Mouse (Mus musculus): ENCODE results near the gene Bcl11b. TPM values are rescaled to one million over a fixed set of nuclear protein-coding genes. Genes with fewer than 3 reads are reported as not detected.

The Bcl11b gene
- polyA plus RNA-seq (2012) = not detected in 2 replicates

DNA sequence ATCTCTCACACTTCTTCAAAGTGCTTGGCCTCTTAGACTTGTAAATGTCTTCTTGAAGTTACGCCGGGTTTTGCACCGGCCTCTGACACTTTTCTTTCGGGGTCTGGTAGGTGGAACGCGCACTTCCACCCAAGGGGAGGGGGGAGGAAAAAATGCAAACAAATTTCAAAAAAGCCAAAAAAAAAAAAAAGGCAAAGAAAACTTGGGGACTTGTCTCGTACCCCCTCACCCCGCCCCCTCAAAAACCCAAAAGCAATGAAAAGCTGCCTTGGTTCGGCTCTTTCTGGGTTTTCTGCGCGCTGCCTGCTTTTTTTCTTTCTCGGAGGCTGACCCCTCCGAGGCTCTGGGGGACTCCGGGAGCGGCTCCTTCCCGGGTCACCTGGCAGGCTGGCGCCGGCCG is at the start of gene Bcl11b:
TSS of gene Bcl11b (minus strand) at position 120 of the 400 bp plus-strand sequence.
- H3K4me3 ChIP-seq (replicated peaks) = no peak within 1 kb of the TSS
- H3K9me3 ChIP-seq (ENCODE audit: control insufficient read depth, low read length) = no peaks in the 10 kb centered on the region
- no peaks in the 10 kb centered on the region for H3K4me1 ChIP-seq (ENCODE audit: control insufficient read depth)
- TF ChIP-seq TAL1 (IDR thresholded peaks at IDR 0.05; ENCODE audit: low read length) = no peak
- TF ChIP-seq GATA1 (IDR thresholded peaks at IDR 0.05; ENCODE audit: low read length) = no peak
- peaks cover 77% of the 10 kb centered on the region for H3K27me3 ChIP-seq (ENCODE audit: control insufficient read depth)
- H3K36me3 ChIP-seq (ENCODE audit: control insufficient read depth) = no peaks in the 10 kb centered on the region

GRCm38 (mm10) chr12:108050996-108051395 is 47.6 kb upstream of the Bcl11b start:
- Histone ChIP-seq H3K36me3 (ENCODE audit: control insufficient read depth) (no peaks in the 10 kb centered on the region), H3K4me3 (replicated peaks) (no peak overlapping the region), H3K9me3 (ENCODE audit: control insufficient read depth, low read length) (no peaks in the 10 kb centered on the region), H3K4me1 (ENCODE audit: control insufficient read depth) (no peaks in the 10 kb centered on the region), H3K27me3 (ENCODE audit: control insufficient read depth) (no peaks in the 10 kb centered on the region)
- TF ChIP-seq TAL1 (IDR thresholded peaks at IDR 0.05; ENCODE audit: low read length) (no peak), GATA1 (IDR thresholded peaks at IDR 0.05; ENCODE audit: low read length) (no peak)

DNA sequence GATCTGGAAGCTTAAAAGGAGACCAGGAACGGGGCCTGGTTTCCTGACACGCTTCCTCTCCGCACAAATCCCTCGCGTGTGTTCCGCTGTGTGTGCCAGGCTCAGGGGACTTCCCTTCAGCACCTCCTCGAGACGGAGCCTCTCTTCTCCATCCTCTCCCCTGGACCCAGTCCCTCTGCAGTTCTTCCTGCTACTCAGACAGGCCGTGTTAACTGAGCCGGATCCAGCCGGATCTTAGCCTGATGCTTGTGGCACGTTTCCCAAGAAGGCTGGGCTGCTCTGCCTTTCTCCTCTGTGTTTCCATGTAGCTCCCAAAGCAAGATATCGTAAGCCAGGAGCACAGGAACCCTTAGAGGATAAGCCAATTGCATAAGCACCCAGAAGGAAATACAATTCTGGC is 46.2 kb upstream of the Bcl11b start:
- H3K4me3 ChIP-seq (replicated peaks) = no peak overlapping the region
- no peaks in the 10 kb centered on the region for H3K36me3 ChIP-seq (ENCODE audit: control insufficient read depth)
- no peaks in the 10 kb centered on the region for H3K9me3 ChIP-seq (ENCODE audit: control insufficient read depth, low read length)
- H3K27me3 ChIP-seq (ENCODE audit: control insufficient read depth) = no peaks in the 10 kb centered on the region
- TF ChIP-seq GATA1 (IDR thresholded peaks at IDR 0.05; ENCODE audit: low read length) (no peak), TAL1 (IDR thresholded peaks at IDR 0.05; ENCODE audit: low read length) (no peak)
- no peaks in the 10 kb centered on the region for H3K4me1 ChIP-seq (ENCODE audit: control insufficient read depth)

- Histone ChIP-seq H3K4me3 (replicated peaks) (no peak overlapping the region), H3K4me1 (ENCODE audit: control insufficient read depth) (no peaks in the 10 kb centered on the region), H3K9me3 (ENCODE audit: control insufficient read depth, low read length) (no peaks in the 10 kb centered on the region), H3K27me3 (ENCODE audit: control insufficient read depth) (no peaks in the 10 kb centered on the region), H3K36me3 (ENCODE audit: control insufficient read depth) (no peaks in the 10 kb centered on the region)
- no peak for TF ChIP-seq GATA1 (IDR thresholded peaks at IDR 0.05; ENCODE audit: low read length)
- TF ChIP-seq TAL1 (IDR thresholded peaks at IDR 0.05; ENCODE audit: low read length) = no peak
Measured at GRCm38 (mm10) chr12:108042239-108042571, 38.8 kb upstream of the Bcl11b start.

DNA sequence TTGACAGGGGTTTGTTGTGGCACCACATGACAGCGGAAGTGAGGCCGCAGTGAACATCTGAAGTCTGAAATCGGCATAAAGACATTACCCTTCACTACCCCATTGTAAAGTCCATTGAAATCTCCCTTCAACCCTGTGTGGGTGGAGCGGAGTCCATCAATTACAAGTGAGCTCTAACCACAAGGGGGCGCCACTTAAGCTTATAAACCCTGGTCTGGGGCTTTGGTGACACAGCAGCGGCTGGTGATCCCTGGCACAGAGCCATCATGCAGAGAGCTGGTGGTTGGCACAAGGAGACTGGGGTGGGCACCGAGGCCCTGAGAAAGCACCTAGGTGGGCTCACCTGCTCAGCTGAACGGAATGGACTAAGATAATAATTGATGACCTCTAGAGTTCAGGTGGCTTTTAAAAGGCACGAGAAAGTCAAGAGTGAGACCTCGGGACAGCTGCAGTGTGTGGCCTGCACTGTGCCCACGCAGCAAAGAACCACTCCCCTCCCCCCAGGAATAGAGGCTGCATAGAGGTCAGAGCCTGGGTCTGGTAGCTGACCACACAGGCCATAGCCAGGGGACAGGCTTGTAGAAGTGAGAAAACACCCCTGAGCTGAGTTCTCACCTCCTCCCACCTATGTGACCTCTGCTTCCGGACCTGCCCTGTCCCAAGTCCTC is 38.3 kb upstream of the Bcl11b start:
- no peaks in the 10 kb centered on the region for H3K36me3 ChIP-seq (ENCODE audit: control insufficient read depth)
- no peaks in the 10 kb centered on the region for H3K9me3 ChIP-seq (ENCODE audit: control insufficient read depth, low read length)
- H3K27me3 ChIP-seq (ENCODE audit: control insufficient read depth) = no peaks in the 10 kb centered on the region
- TF ChIP-seq TAL1 (IDR thresholded peaks at IDR 0.05; ENCODE audit: low read length) (no peak), GATA1 (IDR thresholded peaks at IDR 0.05; ENCODE audit: low read length) (no peak)
- no peaks in the 10 kb centered on the region for H3K4me1 ChIP-seq (ENCODE audit: control insufficient read depth)
- H3K4me3 ChIP-seq (replicated peaks) = no peak overlapping the region

GRCm38 (mm10) chr12:108037446-108037845 is 34.0 kb upstream of the Bcl11b start:
- Histone ChIP-seq H3K36me3 (ENCODE audit: control insufficient read depth) (no peaks in the 10 kb centered on the region), H3K9me3 (ENCODE audit: control insufficient read depth, low read length) (peaks cover under 1% of the 10 kb centered on the region), H3K4me3 (replicated peaks) (no peak overlapping the region), H3K4me1 (ENCODE audit: control insufficient read depth) (no peaks in the 10 kb centered on the region), H3K27me3 (ENCODE audit: control insufficient read depth) (no peaks in the 10 kb centered on the region)
- no peak for TF ChIP-seq TAL1 (IDR thresholded peaks at IDR 0.05; ENCODE audit: low read length)
- TF ChIP-seq GATA1 (IDR thresholded peaks at IDR 0.05; ENCODE audit: low read length) = no peak

DNA sequence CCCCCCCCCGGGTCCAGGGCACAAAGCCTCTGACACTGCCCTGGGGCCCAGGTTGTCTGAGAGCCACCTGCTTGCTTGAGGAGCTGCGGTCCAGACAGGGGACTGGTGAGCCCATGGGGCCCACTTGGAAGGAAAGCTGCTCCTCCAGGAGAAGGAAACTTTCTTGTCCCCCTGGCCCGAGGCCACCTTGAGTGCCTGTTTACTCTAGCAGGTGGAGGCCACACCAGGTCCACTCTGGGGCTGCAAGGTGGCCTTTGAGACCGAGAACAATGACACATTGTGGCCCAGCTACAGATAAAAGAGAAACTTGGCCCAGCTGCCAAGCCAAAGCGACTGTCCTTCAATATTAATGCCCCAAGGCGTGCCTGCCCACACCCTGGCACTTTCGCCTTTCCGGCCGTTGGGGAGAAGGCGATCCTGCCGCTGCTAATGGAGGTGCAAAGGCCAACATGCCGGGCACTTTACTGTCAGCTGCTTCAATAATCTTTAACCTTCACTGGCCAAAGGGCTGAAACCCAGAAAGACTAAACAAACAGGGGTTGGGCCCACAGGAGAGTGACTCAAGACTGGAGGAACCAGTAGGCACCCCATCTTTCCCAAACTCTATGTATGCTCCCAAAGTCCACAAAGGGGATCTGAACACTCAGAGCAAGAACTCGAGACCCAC is 32.1 kb upstream of the Bcl11b start:
- no peaks in the 10 kb centered on the region for H3K27me3 ChIP-seq (ENCODE audit: control insufficient read depth)
- peaks cover 15% of the 10 kb centered on the region for H3K9me3 ChIP-seq (ENCODE audit: control insufficient read depth, low read length)
- TF ChIP-seq TAL1 (IDR thresholded peaks at IDR 0.05; ENCODE audit: low read length) (no peak), GATA1 (IDR thresholded peaks at IDR 0.05; ENCODE audit: low read length) (no peak)

DNA sequence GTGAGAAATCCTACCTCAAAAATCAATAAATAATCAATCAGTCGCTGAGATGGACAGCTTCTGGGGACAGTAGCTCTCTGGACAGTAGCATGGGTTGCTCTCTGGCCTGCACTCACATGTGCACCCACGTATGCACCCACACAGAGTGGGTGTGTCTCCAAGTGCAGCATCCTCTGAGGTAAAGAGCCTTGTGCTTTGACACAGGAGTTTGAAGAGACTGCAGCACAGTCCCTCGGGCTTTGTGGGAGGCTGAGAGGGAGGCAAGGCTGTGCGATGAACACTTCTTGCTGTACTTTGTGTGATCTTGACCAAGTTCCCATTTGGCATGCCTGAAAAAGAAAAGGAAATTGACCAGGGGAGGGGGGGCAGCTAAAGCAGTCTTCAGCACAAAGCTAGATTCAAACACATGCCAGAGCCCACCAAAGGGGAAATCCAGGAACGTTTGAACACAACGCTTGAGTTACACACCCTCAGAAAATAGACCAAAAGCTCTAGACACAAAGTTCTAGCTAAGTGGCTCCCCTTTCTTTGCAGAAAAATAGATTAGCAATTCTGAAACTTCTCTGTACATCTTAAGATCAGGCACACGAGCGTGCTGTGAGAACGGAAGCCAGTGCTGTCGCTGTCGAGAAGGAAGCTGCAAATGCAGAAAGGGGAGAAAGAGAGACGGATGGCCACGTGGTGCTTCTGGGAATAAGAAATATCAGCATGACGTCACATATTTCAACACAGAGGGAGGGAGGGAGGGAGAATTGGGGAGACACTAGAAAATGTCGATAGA is 19.6 kb upstream of the Bcl11b start:
- Histone ChIP-seq H3K4me1 (ENCODE audit: control insufficient read depth) (no peaks in the 10 kb centered on the region), H3K27me3 (ENCODE audit: control insufficient read depth) (no peaks in the 10 kb centered on the region), H3K36me3 (ENCODE audit: control insufficient read depth) (no peaks in the 10 kb centered on the region), H3K9me3 (ENCODE audit: control insufficient read depth, low read length) (peaks cover 19% of the 10 kb centered on the region), H3K4me3 (replicated peaks) (no peak overlapping the region)
- TF ChIP-seq GATA1 (IDR thresholded peaks at IDR 0.05; ENCODE audit: low read length) (no peak), TAL1 (IDR thresholded peaks at IDR 0.05; ENCODE audit: low read length) (no peak)

More for the DNA sequence above, 32.1 kb upstream of the Bcl11b start:
- Histone ChIP-seq H3K4me1 (ENCODE audit: control insufficient read depth) (no peaks in the 10 kb centered on the region), H3K4me3 (replicated peaks) (no peak overlapping the region), H3K36me3 (ENCODE audit: control insufficient read depth) (no peaks in the 10 kb centered on the region)

DNA sequence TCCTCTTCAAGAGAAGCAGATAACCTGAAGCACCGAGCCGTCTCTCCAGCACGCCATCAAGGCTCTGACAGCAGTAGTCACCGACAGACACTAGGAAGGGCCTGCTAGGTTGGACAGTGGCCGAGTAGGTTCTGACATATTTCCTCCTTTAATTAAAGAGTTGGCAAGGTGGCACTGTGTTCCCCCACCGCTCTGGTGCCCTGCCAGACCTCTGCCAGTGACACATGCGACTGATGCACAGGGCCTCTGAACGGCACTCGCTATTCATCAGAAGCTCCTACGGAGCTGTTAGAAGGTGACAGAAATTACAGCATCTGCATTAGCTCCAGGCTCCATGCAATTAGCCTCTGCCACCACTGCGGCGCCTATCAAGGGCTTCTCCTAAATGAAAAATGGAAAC is 8.6 kb upstream of the Bcl11b start:
- TF ChIP-seq GATA1 (IDR thresholded peaks at IDR 0.05; ENCODE audit: low read length) = no peak
- no peak for TF ChIP-seq TAL1 (IDR thresholded peaks at IDR 0.05; ENCODE audit: low read length)
- Histone ChIP-seq H3K36me3 (ENCODE audit: control insufficient read depth) (no peaks in the 10 kb centered on the region), H3K27me3 (ENCODE audit: control insufficient read depth) (no peaks in the 10 kb centered on the region), H3K4me3 (replicated peaks) (no peak overlapping the region), H3K9me3 (ENCODE audit: control insufficient read depth, low read length) (peaks cover 4% of the 10 kb centered on the region; the same call in 1 of the 2 replicates), H3K4me1 (ENCODE audit: control insufficient read depth) (no peaks in the 10 kb centered on the region)
